Mouse (Mus musculus) hindbrain, embryonic 10.5 days (tissue): Measurements from ENCODE around the gene Entpd8. TPM values are rescaled to one million over a fixed set of nuclear protein-coding genes. Genes with fewer than 3 reads are reported as not detected.

ENCODE experiments used
- DNase-seq: peaks from one replicate; pipeline ENCODE4 v3.0.0-alpha.2; 2017; ENCODE audit warnings: low spot score
- H3K27ac ChIP-seq: fragments of 300-500 bp; sonication (generic); 2 replicates; pipeline ENCODE4 v1.5.1; 2016; ENCODE audit warnings: mild to moderate bottlenecking, moderate library complexity
- H3K27me3 ChIP-seq: fragments of 300-500 bp; sonication (generic); 2 replicates; pipeline ENCODE4 v1.6.1; 2016; ENCODE audit warnings: mild to moderate bottlenecking; ENCODE audit not compliant: poor library complexity, insufficient read depth, severe bottlenecking
- H3K36me3 ChIP-seq: fragments of 300-500 bp; sonication (generic); 2 replicates; pipeline ENCODE4 v1.6.1; 2016; ENCODE audit warnings: mild to moderate bottlenecking, moderate library complexity
- H3K4me1 ChIP-seq: fragments of 300-500 bp; sonication (generic); replicated peaks from 2 replicates; pipeline ENCODE4 v1.6.1; 2016; ENCODE audit warnings: mild to moderate bottlenecking
- H3K4me3 ChIP-seq: fragments of 300-500 bp; sonication (generic); 2 replicates; pipeline ENCODE4 v1.5.1; 2016; ENCODE audit warnings: mild to moderate bottlenecking, moderate library complexity
- H3K9me3 ChIP-seq: fragments of 300-500 bp; sonication (generic); 2 replicates; pipeline ENCODE4 v1.6.1; 2016; ENCODE audit warnings: mild to moderate bottlenecking, moderate library complexity
- WGBS: fragments of 180-500 bp; shearing (Covaris S2); methylation state at CpG from one replicate; pipeline ENCODE4 v1.1.7; 2016; 5-methylcytosine and 5-hydroxymethylcytosine counted together
- polyA plus RNA-seq: library from polyadenylated mRNA; unstranded; fragments of >200 nt; fragmentation: Nextera tagmentation; extraction: Ambion mirVana; gene quantifications from 2 replicates; pipeline ENCODE4 v1.2.1, GENCODE M21; 2016

Entpd8 gene
- not detected in 2 replicates for polyA plus RNA-seq

DNA sequence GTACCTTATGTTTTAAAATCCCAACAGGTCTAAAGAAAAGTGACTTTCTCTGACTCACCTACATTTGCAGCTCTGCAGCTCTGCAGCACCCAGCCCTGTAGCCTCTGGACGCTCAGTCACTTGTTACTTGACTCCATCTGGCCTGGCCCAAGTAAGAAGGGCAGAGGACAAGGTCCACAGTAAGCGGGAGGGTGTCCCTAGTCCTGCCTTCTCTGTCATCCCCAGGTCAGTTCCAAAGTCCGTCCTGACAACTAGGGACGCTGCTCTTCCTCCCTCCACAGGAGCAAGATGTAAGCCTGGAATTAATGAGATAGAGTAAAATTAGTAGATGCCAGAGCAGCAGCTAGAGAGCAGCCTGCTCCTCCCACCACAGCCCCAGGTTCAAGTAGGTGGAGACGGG lies at the start of gene Entpd8:
Gene Entpd8 (plus strand): TSS at position 229 of the 400 bp plus-strand sequence.
- 61% methylated on average over 5 of the region's 5 CpGs for WGBS
- no peaks in the 10 kb centered on the region for H3K4me1 ChIP-seq
- H3K9me3 ChIP-seq, result no peaks in the 10 kb centered on the region
- H3K4me3 ChIP-seq, result no peak within 1 kb of the TSS
- H3K27ac ChIP-seq, result no peak within 1 kb of the TSS
- H3K36me3 ChIP-seq, result no peaks in the 10 kb centered on the region
- no peaks in the 10 kb centered on the region for H3K27me3 ChIP-seq
- DNase-seq, result no peak

GRCm38 (mm10) chr2:25034994-25035393 lies 45.1 kb upstream of the Entpd8 start:
- 95% methylated on average over 4 of the region's 4 CpGs for WGBS
- no peak overlapping the region for H3K27ac ChIP-seq
- no peak for DNase-seq

DNA sequence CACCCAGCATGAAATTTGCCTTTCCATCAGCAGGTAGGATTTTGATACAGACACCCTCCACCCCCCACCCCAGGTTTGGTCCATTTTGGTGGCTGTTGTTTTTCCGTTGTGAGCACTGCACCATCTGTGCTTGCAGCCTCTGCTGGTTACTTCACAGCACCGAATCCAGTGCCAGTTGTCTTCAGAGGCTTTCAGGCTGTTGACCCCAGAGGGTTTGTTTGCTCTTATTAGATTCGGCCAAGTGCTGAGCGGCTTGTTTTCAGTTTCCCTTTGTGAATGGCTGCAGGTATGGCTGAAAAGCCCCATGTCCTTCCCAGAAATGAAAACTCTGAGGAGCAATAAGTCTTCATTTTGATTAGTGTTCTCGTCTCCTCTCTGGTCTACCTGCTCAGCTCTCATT lies 40.0 kb upstream of the Entpd8 start:
- no peak for DNase-seq

More at GRCm38 (mm10) chr2:25034994-25035393, 45.1 kb upstream of the Entpd8 start:
- Histone ChIP-seq H3K36me3 (no peaks in the 10 kb centered on the region), H3K4me1 (no peaks in the 10 kb centered on the region), H3K4me3 (no peak overlapping the region), H3K9me3 (no peaks in the 10 kb centered on the region), H3K27me3 (no peaks in the 10 kb centered on the region)

GRCm38 (mm10) chr2:25050921-25051320 lies 29.2 kb upstream of the Entpd8 start:
- DNase-seq, result no peak
- Histone ChIP-seq H3K36me3 (peaks cover 5% of the 10 kb centered on the region; the same call in 1 of the 2 replicates), H3K27ac (no peak overlapping the region), H3K27me3 (no peaks in the 10 kb centered on the region), H3K4me1 (peaks cover 28% of the 10 kb centered on the region), H3K4me3 (no peak overlapping the region), H3K9me3 (no peaks in the 10 kb centered on the region)
- 87% methylated on average over 7 of the region's 7 CpGs for WGBS

More for the DNA sequence above, 40.0 kb upstream of the Entpd8 start:
- 89% methylated on average over 5 of the region's 5 CpGs for WGBS
- Histone ChIP-seq H3K27ac (no peak overlapping the region), H3K36me3 (no peaks in the 10 kb centered on the region), H3K27me3 (no peaks in the 10 kb centered on the region), H3K4me3 (no peak overlapping the region), H3K9me3 (no peaks in the 10 kb centered on the region), H3K4me1 (no peaks in the 10 kb centered on the region)

GRCm38 (mm10) chr2:25051450-25051849 lies 28.7 kb upstream of the Entpd8 start:
- peaks cover 30% of the 10 kb centered on the region for H3K4me1 ChIP-seq
- no peak overlapping the region for H3K4me3 ChIP-seq
- no peaks in the 10 kb centered on the region for H3K27me3 ChIP-seq
- WGBS, result 81% methylated on average over 8 of the region's 8 CpGs
- H3K27ac ChIP-seq, result no peak overlapping the region
- peaks cover 11% of the 10 kb centered on the region for H3K36me3 ChIP-seq
- DNase-seq, result no peak
- no peaks in the 10 kb centered on the region for H3K9me3 ChIP-seq

- H3K27me3 ChIP-seq, result no peaks in the 10 kb centered on the region
- no peak for DNase-seq
- H3K4me1 ChIP-seq, result peaks cover 30% of the 10 kb centered on the region
- H3K36me3 ChIP-seq, result peaks cover 24% of the 10 kb centered on the region
- WGBS, result 93% methylated on average over 6 of the region's 6 CpGs
- no peaks in the 10 kb centered on the region for H3K9me3 ChIP-seq
- no peak overlapping the region; the same call in 1 of the 2 replicates for H3K27ac ChIP-seq
- no peak overlapping the region for H3K4me3 ChIP-seq
These were observed 27.0 kb upstream of the Entpd8 start for GRCm38 (mm10) chr2:25053101-25053500.

DNA sequence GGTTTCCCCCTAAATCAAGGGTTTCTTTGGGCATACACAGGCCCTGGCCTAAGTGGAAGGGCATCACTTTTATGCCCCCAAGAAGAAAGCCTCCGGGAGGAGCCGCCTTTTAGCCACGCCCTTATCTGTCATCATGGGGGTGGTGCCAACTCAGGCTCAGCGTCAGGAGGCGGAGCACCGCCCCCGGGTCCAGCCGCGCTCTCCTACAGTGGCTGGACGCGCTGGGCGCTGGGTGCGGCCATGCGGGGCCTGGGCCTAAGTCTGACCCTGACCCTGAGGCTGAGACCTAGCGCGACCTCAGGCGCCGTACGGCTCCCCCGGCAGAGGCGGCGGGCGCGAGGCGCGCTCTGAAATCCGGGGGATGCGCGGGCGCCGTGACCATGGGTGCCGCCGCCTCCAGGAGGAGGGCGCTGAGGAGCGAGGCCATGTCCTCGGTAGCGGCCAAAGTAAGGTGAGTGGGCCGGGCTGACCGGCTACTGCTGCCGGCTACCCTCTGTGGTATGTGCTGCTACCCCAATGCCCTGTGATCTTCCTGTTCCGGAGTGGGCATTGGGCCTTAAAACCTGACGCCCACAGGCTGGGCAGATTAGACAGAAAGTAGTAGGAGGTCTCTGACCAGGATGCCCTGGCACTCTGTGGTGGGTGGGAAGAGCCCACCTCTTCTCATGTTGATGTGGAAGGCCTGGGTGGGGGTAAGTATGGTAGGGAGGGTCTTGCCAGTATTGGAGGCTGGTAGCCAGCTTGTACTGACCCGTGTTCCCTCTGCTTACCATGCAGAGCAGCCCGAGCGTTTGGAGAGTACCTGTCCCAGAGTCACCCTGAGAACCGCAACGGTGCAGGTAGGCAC lies 25.7 kb upstream of the Entpd8 start, which contains the start of gene Nsmf:
Gene Nsmf (plus strand): TSS at position 135 of the 847 bp plus-strand sequence.
- Histone ChIP-seq H3K27ac (peak within 1 kb of the TSS; percentile 91), H3K4me1 (peaks cover 30% of the 10 kb centered on the region), H3K27me3 (no peaks in the 10 kb centered on the region), H3K9me3 (no peaks in the 10 kb centered on the region), H3K4me3 (peak within 1 kb of the TSS; percentile 70), H3K36me3 (peaks cover 38% of the 10 kb centered on the region)
- 5% methylated on average over 47 of the region's 47 CpGs for WGBS
- DNase-seq, result peak; percentile 87

DNA sequence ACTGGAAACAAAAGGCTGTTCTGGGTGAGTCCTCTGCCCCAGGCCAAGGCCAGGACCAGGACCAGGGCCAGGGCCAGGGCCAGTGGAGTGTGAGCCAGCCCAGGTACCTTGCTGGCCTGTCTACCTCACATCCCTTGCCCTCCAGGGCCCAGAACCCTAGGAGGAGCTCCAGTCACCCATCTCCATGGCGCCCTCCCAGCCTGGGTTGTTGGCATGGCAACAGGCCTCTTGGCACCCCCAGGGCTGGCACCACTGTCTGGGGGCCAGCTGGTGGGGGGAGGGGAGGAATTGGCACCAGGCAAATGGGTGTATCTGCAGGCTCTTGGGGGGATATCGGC lies 25.1 kb upstream of the Entpd8 start:
- DNase-seq, result no peak
- Histone ChIP-seq H3K9me3 (no peaks in the 10 kb centered on the region), H3K4me3 (peak overlapping the region; percentile 70), H3K27ac (peak overlapping the region; percentile 91; the same call in 1 of the 2 replicates), H3K4me1 (peaks cover 30% of the 10 kb centered on the region), H3K36me3 (peaks cover 44% of the 10 kb centered on the region), H3K27me3 (no peaks in the 10 kb centered on the region)
- 68% methylated on average over 2 of the region's 2 CpGs for WGBS

- H3K4me3 ChIP-seq, result peak overlapping the region; percentile 70
- no peak for DNase-seq
- 0 out of 2 replicates have a peak overlapping the region, but pooled peaks have one; percentile 91 for H3K27ac ChIP-seq
- peaks cover 49% of the 10 kb centered on the region for H3K36me3 ChIP-seq
- H3K9me3 ChIP-seq, result no peaks in the 10 kb centered on the region
- no peaks in the 10 kb centered on the region for H3K27me3 ChIP-seq
- peaks cover 30% of the 10 kb centered on the region for H3K4me1 ChIP-seq
- WGBS, result 91% methylated on average over 21 of the region's 21 CpGs
These were observed 24.5 kb upstream of the Entpd8 start for GRCm38 (mm10) chr2:25055409-25056155.

GRCm38 (mm10) chr2:25058926-25059325 lies 21.2 kb upstream of the Entpd8 start:
- no peak for DNase-seq
- Histone ChIP-seq H3K27ac (no peak overlapping the region), H3K9me3 (no peaks in the 10 kb centered on the region), H3K27me3 (no peaks in the 10 kb centered on the region), H3K4me1 (peaks cover 21% of the 10 kb centered on the region), H3K4me3 (no peak overlapping the region), H3K36me3 (peaks cover 79% of the 10 kb centered on the region)
- WGBS, result 92% methylated on average over 7 of the region's 7 CpGs

DNA sequence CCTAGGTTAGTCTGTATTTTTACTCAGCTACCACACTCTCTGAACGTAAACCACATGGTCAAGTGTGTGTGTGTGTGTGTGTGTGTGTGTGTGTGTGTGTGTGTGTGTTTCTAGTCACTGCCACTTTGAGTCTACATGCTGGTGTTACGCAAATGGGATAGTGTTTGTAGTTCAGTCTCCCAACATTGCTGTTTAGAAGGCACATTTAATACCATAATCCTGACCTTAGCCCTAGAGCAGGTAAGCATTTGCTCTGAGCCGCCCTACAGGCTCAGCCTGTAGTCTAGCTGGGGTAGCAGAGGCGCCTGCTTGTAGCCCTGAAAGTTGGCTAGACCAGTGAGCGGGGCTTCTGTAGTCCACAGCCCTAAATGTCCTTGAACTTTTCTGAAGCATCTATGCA lies 16.6 kb upstream of the Entpd8 start:
- no peak for DNase-seq
- WGBS, result 93% methylated on average over 5 of the region's 5 CpGs
- Histone ChIP-seq H3K27me3 (no peaks in the 10 kb centered on the region), H3K9me3 (no peaks in the 10 kb centered on the region), H3K27ac (no peak overlapping the region), H3K36me3 (peaks cover 51% of the 10 kb centered on the region), H3K4me1 (no peaks in the 10 kb centered on the region), H3K4me3 (no peak overlapping the region)

DNA sequence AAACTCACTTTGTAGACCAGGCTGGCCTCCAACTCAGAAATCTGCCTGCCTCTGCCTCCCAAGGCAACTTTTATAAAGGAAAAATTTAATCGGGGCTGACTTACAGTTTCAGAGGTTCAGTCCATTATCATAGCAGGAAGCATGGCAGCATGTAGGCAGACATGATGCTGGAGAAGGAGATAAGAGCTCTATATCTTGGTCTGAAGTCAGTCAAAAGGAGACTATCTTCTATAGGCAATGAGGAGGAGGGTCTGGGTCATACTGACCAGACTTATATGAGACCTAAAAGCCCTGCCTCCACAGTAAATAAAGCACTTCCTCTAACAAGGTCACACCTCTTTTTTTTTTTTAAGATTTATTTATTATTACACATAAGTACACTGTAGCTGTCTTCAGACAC lies 15.8 kb upstream of the Entpd8 start:
- Histone ChIP-seq H3K36me3 (peaks cover 43% of the 10 kb centered on the region), H3K4me1 (no peaks in the 10 kb centered on the region), H3K27me3 (no peaks in the 10 kb centered on the region), H3K9me3 (no peaks in the 10 kb centered on the region), H3K27ac (no peak overlapping the region), H3K4me3 (no peak overlapping the region)
- WGBS, result 92% methylated on average over 1 of the region's 1 CpGs
- DNase-seq, result no peak

DNA sequence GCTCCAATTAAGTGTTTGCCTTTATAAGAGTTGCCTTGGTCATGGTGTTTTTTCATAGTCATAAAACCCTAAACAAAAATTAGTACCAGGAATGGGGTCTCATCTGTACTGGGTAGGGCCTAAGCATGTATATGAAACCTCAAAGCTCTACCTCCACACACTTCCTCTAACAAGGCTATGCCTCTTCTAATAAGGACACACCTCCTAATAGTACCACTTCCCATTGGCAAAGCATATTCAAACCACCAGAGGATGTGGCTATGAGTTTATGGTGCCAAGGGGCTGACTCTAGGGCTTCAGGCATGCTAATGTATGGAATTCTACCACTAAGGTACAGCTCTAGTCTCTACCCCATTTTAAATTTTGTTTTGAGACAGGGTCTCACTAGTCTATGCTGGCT lies 14.6 kb upstream of the Entpd8 start:
- no peaks in the 10 kb centered on the region for H3K27me3 ChIP-seq
- no peak overlapping the region for H3K4me3 ChIP-seq
- no peak overlapping the region for H3K27ac ChIP-seq
- H3K4me1 ChIP-seq, result no peaks in the 10 kb centered on the region
- peaks cover 30% of the 10 kb centered on the region for H3K36me3 ChIP-seq
- H3K9me3 ChIP-seq, result no peaks in the 10 kb centered on the region
- no peak for DNase-seq
